Mouse (Mus musculus): Measurements from ENCODE around the gene Celsr3.

DNA sequence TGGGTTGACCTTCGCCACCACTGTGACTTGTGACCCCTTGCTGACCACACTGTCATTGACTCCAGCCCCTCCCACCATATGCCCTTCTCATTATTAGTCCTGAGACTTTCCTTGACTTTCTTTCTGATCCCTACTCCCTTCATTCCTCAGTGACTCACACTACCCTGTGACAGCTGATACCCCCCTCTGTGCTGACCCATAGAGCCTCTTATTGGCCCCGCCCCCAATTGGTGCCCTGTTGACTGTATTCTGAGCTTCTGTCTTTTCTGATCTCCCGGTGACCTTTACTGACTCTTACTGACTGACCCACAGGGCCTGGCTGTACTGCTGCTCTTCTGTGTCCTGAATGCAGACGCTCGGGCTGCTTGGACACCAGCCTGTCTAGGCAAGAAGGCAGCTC lies 19.3 kb downstream of the Celsr3 start:
- TF ChIP-seq ZKSCAN1 (IDR thresholded peaks at IDR 0.05; ENCODE audit: low read depth, low read length) (no peak), CTCF (IDR thresholded peaks at IDR 0.05 in 2 of 3, conservative IDR thresholded peaks at IDR 0.05 in 1 of 3; ENCODE audit: control insufficient read depth in 1 of 3, insufficient read depth in 1 of 3, low read depth in 2 of 3, low read length in 3 of 3, poor library complexity in 1 of 3, severe bottlenecking in 1 of 3) (no peak), GABPA (IDR thresholded peaks at IDR 0.05; ENCODE audit: low read depth, low read length) (no peak), USF2 (IDR thresholded peaks at IDR 0.05; ENCODE audit: borderline replicate concordance in 1 of 2, insufficient read depth in 1 of 2, low read depth in 1 of 2, low read length in 2 of 2) (no peak), SMC3 (IDR thresholded peaks at IDR 0.05; ENCODE audit: low read depth, low read length) (no peak), MAX (IDR thresholded peaks at IDR 0.05; ENCODE audit: low read length) (no peak), EP300 (IDR thresholded peaks at IDR 0.05; ENCODE audit: low read depth in 1 of 2, low read length in 2 of 2) (no peak), KAT2A (conservative IDR thresholded peaks at IDR 0.05; ENCODE audit: low read depth, low read length) (no peak), ZNF384 (IDR thresholded peaks at IDR 0.05; ENCODE audit: low read depth, low read length) (no peak), TAL1 (IDR thresholded peaks at IDR 0.05; ENCODE audit: low read length) (no peak), POLR2AphosphoS2 (IDR thresholded peaks at IDR 0.05; ENCODE audit: low read length) (no peak), GATA1 (IDR thresholded peaks at IDR 0.05; ENCODE audit: low read depth, low read length) (no peak), POLR2A (IDR thresholded peaks at IDR 0.05; ENCODE audit: control insufficient read depth in 1 of 2, insufficient read depth in 1 of 2, low read depth in 1 of 2, low read length in 2 of 2, poor library complexity in 1 of 2) (no peak)
